Mouse (Mus musculus): ENCODE results near the gene Spata7.

Spata7 gene

DNA sequence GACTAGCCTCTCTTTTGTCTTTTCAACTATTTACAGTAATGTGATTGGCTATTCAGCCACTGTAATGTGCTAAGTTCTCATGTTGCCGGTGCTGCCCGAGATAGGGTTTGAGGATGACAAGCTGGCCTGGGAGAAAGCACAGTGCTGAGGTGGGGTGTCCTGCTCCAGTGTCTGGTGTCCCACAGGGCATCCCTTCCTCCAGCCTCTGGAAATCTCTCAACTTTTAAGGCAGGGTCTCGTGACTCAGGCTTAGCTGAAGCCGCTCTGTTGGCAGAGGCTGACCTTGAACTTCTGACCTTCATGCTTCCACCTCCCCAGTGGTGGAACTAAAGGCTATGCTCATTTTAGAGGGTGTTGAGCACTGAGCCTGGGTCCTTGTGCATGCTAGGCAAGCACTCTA lies 42.5 kb downstream of the Spata7 start:
- DNase-seq (ENCODE audit: extremely low spot score, low spot score): no peak

DNA sequence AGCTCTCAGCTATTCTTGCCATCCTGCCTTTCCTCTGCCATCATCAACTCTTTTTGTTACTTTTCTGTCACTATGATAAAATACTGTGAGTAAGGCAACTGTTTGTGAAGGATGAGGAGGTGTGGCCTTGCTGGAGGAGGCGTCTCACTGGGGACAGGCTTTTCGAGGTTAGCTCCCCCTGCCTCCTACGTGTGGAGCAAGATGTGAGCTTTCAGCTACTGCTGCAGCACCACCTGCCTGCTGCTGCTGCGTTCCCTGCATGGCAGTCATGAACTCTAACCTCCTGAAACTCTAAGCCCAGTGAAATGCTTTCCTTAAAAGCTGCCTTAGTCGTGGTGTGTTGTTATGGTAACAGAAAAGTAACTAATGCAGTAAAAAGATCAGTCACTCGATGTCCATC lies 45.9 kb downstream of the Spata7 start:
- no peak for DNase-seq (ENCODE audit: extremely low spot score, low spot score)

DNA sequence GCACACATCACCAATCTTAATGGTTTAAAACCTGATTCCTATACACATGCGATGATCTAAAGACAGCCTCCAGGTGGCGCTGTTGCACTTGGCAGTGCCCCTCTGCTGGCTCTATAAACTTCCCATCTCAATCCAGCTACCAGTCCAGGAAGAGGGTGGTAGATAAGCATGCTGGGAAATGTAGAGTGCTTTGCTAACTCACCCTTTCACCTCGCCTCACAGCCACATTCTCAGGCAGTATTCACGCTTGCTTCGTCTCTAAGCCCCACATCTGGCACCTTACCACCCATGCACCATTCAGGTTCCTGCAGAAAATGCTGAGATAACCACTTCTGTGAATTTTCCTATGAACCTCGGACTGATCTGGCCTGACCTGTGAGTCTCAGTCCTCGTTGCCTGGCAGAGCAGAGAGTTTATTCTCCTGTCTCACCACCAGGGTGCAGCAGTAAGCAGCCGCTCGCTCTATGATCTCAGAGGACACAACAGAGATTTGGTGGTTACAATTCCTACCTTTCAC lies 46.7 kb downstream of the Spata7 start:
- DNase-seq (ENCODE audit: extremely low spot score, low spot score): peak; percentile 71

DNA sequence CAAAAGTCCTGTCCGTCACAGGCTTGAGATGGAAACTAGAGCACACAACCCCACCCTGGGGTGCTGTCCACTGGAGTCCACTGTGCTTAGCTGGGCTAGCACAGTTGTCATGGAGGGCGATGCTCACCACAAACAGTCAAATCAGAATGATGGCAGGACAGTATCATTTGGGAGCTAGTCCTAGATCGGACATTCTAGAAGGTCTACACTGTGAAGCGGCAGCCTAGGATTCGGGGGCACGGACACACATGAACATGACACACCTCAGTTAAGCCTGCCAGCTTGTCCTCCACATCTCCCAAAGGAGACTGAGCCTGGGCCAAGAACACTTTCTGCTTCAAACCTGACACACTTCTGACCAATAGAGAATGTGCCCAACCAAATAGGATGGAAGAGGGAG lies 48.9 kb downstream of the Spata7 start:
- no peak for DNase-seq (ENCODE audit: extremely low spot score, low spot score)

GRCm38 (mm10) chr12:98677336-98677735 lies 49.4 kb downstream of the Spata7 start:
- no peak for DNase-seq (ENCODE audit: extremely low spot score, low spot score)

- DNase-seq (ENCODE audit: extremely low spot score, low spot score): no peak
Observed at GRCm38 (mm10) chr12:98679906-98680305, 51.9 kb downstream of the Spata7 start.

DNA sequence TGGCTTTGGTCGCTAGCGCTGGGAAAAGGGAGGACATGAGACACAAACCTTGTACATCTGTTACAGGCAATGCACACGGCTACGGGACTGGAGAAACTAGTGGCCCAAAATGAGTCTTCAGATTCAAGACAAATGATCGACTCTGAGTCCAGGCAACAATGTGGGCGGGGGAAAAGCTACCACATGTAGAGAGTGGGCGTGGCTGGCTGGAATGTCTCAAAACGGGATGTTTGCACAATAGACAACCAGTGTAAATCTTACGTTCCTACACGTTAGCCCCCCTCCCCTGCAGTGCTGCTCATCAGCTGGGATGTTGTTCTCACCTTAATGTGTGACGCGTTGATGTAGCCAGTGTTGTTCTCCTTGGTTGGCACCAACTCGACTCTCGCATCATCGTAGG lies 54.2 kb downstream of the Spata7 start:
- DNase-seq (ENCODE audit: extremely low spot score, low spot score): no peak

DNA sequence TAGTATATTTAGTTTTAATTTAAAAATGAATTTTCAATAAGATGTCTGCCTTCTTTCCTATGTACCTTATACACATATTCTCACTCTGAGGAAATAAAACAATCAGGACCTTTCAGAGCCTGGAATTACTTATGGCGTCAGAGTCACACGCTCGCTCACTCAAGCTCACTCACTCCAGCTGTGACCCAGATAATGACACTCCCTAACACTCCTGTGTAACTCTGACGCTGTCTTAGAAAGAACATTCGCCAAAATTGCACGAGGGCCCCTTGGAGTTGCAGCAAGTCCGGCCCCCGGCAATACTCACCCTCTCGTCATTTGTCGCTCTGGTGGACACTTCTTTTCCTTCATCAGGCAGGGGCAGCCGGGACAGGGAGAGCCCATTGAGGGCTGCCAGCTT lies 55.2 kb downstream of the Spata7 start:
- no peak for DNase-seq (ENCODE audit: extremely low spot score, low spot score)

DNA sequence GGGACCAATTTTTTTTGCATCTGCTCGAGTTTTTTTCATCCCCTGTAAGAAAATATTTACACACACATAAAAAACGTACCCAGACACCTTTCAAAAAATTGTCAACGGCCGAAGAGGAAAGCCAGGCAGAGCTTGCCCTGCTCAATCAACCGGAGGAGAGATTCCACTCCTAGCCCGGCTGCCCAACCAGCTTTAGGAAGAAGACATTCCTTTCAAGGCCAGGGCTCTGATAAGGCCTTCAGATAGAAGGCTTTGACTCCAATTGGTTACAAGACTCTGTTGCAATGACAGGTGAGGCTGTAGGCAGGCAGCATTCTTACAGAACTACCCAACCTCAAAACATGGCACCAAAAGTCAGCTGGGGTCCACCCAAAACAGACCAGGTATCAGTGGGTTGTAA lies 55.6 kb downstream of the Spata7 start:
- DNase-seq (ENCODE audit: extremely low spot score, low spot score): no peak

DNA sequence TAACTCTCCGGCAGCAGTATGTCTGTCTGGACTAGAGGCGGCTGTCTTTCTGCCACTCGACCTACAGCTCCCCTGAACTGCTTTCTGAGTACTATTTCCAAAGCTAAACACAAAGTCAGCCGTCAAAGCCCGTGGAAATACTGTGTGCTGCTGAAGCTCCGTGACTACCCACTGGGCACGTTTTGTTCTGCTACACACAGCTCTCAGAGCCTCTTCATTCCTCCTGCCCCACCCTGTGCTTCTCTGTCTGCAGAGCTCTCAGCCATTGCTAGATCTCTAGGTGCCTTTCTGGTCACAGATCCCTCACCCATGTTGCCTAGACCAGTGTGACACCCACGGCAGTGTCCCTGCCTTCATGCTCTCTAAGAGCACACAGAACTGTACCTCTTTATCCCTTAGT lies 62.3 kb downstream of the Spata7 start:
- DNase-seq (ENCODE audit: extremely low spot score, low spot score): no peak

- DNase-seq (ENCODE audit: extremely low spot score, low spot score): no peak
Observed at GRCm38 (mm10) chr12:98697202-98697601, 69.2 kb downstream of the Spata7 start.

GRCm38 (mm10) chr12:98701564-98701963 lies 73.6 kb downstream of the Spata7 start:
- no peak for DNase-seq (ENCODE audit: extremely low spot score, low spot score)

DNA sequence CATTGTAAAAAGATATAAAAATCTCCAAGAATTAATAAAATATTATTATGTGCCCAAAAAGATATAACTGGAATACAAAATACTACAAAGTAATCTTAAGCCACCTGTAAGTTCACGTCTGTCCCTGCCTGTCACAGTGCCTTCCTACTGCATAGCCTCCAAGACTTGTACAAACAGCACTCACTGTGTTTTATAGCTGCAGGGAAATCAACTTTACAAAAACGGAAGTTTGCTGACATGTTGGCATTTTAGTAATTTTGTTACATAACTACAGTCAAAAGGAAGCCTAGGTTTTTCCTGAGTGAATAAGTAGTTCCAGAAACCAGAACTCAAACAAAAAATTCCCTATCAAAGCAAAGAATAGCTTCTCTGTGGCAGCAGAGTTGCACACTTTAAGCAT lies 75.6 kb downstream of the Spata7 start:
- DNase-seq (ENCODE audit: extremely low spot score, low spot score): no peak

GRCm38 (mm10) chr12:98703961-98704360 lies 76.0 kb downstream of the Spata7 start:
- DNase-seq (ENCODE audit: extremely low spot score, low spot score): no peak

GRCm38 (mm10) chr12:98712819-98713218 lies 84.9 kb downstream of the Spata7 start:
- DNase-seq (ENCODE audit: extremely low spot score, low spot score): no peak

GRCm38 (mm10) chr12:98713621-98714103 lies 85.7 kb downstream of the Spata7 start:
- DNase-seq (ENCODE audit: extremely low spot score, low spot score): no peak

- DNase-seq (ENCODE audit: extremely low spot score, low spot score): peak; percentile 27
Observed at GRCm38 (mm10) chr12:98714757-98715156, 86.8 kb downstream of the Spata7 start.

- DNase-seq (ENCODE audit: extremely low spot score, low spot score): no peak
Observed at GRCm38 (mm10) chr12:98716142-98716541, 88.2 kb downstream of the Spata7 start.
